Mouse (Mus musculus): ENCODE measurements at regions not wholly inside any gene's neighbourhood (a gene's known extent, or its start where the extent isn't known, plus 50 kb on each side); places are given as distances from the start of the nearest gene placed in this dataset.

- DNase-seq (ENCODE audit: low spot score in 2 of 2) = no peak
Observed at GRCm38 (mm10) chr13:43967516-43967915, 182.9 kb downstream of the Cd83 start.

GRCm38 (mm10) chr13:43972906-43973305 is 188.3 kb downstream of the Cd83 start:
- DNase-seq (ENCODE audit: low spot score in 2 of 2) = no peak

- DNase-seq (ENCODE audit: low spot score in 2 of 2) = no peak
Observed at GRCm38 (mm10) chr13:43975281-43975680, 190.7 kb downstream of the Cd83 start.

- DNase-seq (ENCODE audit: low spot score in 2 of 2) = no peak
Observed at GRCm38 (mm10) chr13:43975801-43976200, 191.2 kb downstream of the Cd83 start.

GRCm38 (mm10) chr13:43976676-43977075 is 192.1 kb downstream of the Cd83 start:
- DNase-seq (ENCODE audit: low spot score in 2 of 2) = no peak

- DNase-seq (ENCODE audit: low spot score in 2 of 2) = no peak
Observed at GRCm38 (mm10) chr13:43987338-43987737, 202.8 kb downstream of the Cd83 start.

- DNase-seq (ENCODE audit: low spot score in 2 of 2) = no peak
Observed at GRCm38 (mm10) chr13:43988421-43988820, 203.8 kb downstream of the Cd83 start.

- no peak for DNase-seq (ENCODE audit: low spot score in 2 of 2)
Observed at GRCm38 (mm10) chr13:43990281-43991101, 205.9 kb downstream of the Cd83 start.

- DNase-seq (ENCODE audit: low spot score in 2 of 2) = peak in 1 of 2 experiments; percentile 14
Observed at GRCm38 (mm10) chr13:43991774-43992173, 207.2 kb downstream of the Cd83 start.

- no peak for DNase-seq (ENCODE audit: low spot score in 2 of 2)
Observed at GRCm38 (mm10) chr13:43992968-43993367, 208.4 kb downstream of the Cd83 start.

GRCm38 (mm10) chr13:43994361-43994760 is 209.8 kb downstream of the Cd83 start:
- no peak for DNase-seq (ENCODE audit: low spot score in 2 of 2)

- no peak for DNase-seq (ENCODE audit: low spot score in 2 of 2)
Observed at GRCm38 (mm10) chr13:43995623-43996022, 211.0 kb downstream of the Cd83 start.

GRCm38 (mm10) chr13:44001861-44002545 is 217.4 kb downstream of the Cd83 start:
- DNase-seq (ENCODE audit: low spot score in 2 of 2) = no peak

GRCm38 (mm10) chr13:44012868-44013267 is 228.3 kb downstream of the Cd83 start:
- no peak for DNase-seq (ENCODE audit: low spot score in 2 of 2)

- DNase-seq (ENCODE audit: low spot score in 2 of 2) = no peak
Observed at GRCm38 (mm10) chr13:44018489-44019303, 234.1 kb downstream of the Cd83 start.

- DNase-seq (ENCODE audit: low spot score in 2 of 2) = no peak
Observed at GRCm38 (mm10) chr13:44019304-44019583, 234.7 kb downstream of the Cd83 start.

- DNase-seq (ENCODE audit: low spot score in 2 of 2) = no peak
Observed at GRCm38 (mm10) chr13:44020851-44021250, 236.3 kb downstream of the Cd83 start.

GRCm38 (mm10) chr13:44022106-44022505 is 237.5 kb downstream of the Cd83 start:
- no peak for DNase-seq (ENCODE audit: low spot score in 2 of 2)

- no peak for DNase-seq (ENCODE audit: low spot score in 2 of 2)
Observed at GRCm38 (mm10) chr13:44024612-44025011, 240.0 kb downstream of the Cd83 start.

GRCm38 (mm10) chr13:44026321-44027255 is 242.0 kb downstream of the Cd83 start:
- DNase-seq (ENCODE audit: low spot score in 2 of 2) = no peak

- DNase-seq (ENCODE audit: low spot score in 2 of 2) = no peak
Observed at GRCm38 (mm10) chr13:44028081-44028480, 243.5 kb downstream of the Cd83 start.

Measured in spleen, postnatal 10 days (tissue).